Mouse (Mus musculus) brain, adult 2 months (tissue): ENCODE data around the gene Fbp1.
A peak's percentile ranks its signal among the peaks of the same experiment; 100 is the strongest.
"Not testable (repeated sequence)": the region's sequence is repeated elsewhere in the genome, so short reads cannot be mapped to it uniquely, and the experiment has no call there.

ENCODE experiments used
- DNase-seq: peaks from one replicate; pipeline ENCODE4 v3.0.0; 2011; ENCODE audit warnings: low read depth, low spot score

Gene Fbp1

GRCm38 (mm10) chr13:62884536-62884935, 3.5 kb downstream of the Fbp1 start:
- DNase-seq = no peak

GRCm38 (mm10) chr13:62883925-62884324, 4.2 kb downstream of the Fbp1 start:
- no peak for DNase-seq

- no peak for DNase-seq
Measured at GRCm38 (mm10) chr13:62883436-62883835, 4.6 kb downstream of the Fbp1 start.

GRCm38 (mm10) chr13:62882856-62883255, 5.2 kb downstream of the Fbp1 start:
- DNase-seq = no peak

GRCm38 (mm10) chr13:62881336-62881735, 6.7 kb downstream of the Fbp1 start:
- no peak for DNase-seq

- no peak for DNase-seq
Measured at GRCm38 (mm10) chr13:62879831-62880615, 8.1 kb downstream of the Fbp1 start.

GRCm38 (mm10) chr13:62879411-62879810, 8.7 kb downstream of the Fbp1 start:
- DNase-seq = no peak

GRCm38 (mm10) chr13:62877247-62877646, 10.8 kb downstream of the Fbp1 start:
- DNase-seq = no peak

GRCm38 (mm10) chr13:62876111-62876510, 12.0 kb downstream of the Fbp1 start:
- DNase-seq = no peak

GRCm38 (mm10) chr13:62872252-62872651, 15.8 kb downstream of the Fbp1 start:
- DNase-seq = no peak

- DNase-seq = no peak
Measured at GRCm38 (mm10) chr13:62870605-62871004, 17.5 kb downstream of the Fbp1 start.

GRCm38 (mm10) chr13:62866817-62867216, 21.3 kb downstream of the Fbp1 start:
- peak; percentile 28 for DNase-seq

GRCm38 (mm10) chr13:62865651-62866315, 22.3 kb downstream of the Fbp1 start:
- peak; percentile 13 for DNase-seq

GRCm38 (mm10) chr13:62863771-62864170, 24.3 kb downstream of the Fbp1 start:
- no peak for DNase-seq

- DNase-seq = no peak
Measured at GRCm38 (mm10) chr13:62862875-62863274, 25.2 kb downstream of the Fbp1 start.

- DNase-seq = no peak
Measured at GRCm38 (mm10) chr13:62860068-62860467, 28.0 kb downstream of the Fbp1 start.

- not testable (repeated sequence) for DNase-seq
Measured at GRCm38 (mm10) chr13:62859251-62859650, 28.8 kb downstream of the Fbp1 start.

GRCm38 (mm10) chr13:62857941-62858915, 29.9 kb downstream of the Fbp1 start, which contains the start of gene Fbp2:
Gene Fbp2, minus strand, starts transcription at chr13:62858422.
- no peak for DNase-seq

GRCm38 (mm10) chr13:62856850-62857249, 31.2 kb downstream of the Fbp1 start:
- DNase-seq = no peak

GRCm38 (mm10) chr13:62856305-62856675, 31.8 kb downstream of the Fbp1 start:
- DNase-seq = peak; percentile 91

- DNase-seq = no peak
Measured at GRCm38 (mm10) chr13:62855396-62856304, 32.4 kb downstream of the Fbp1 start.
